In genomic region chr5:57943176-57943575, GRCm38 (mm10) we compare ENCODE assay signal across 22 mouse cellular contexts.
DNase-seq lines count a peak whose midpoint lies in the region; ATAC-seq and TF ChIP-seq lines count a peak whose summit lies in the region.
"Had no signal": no experiment of that assay in that cellular context is flagged by ENCODE, and none has a peak within 500 bp of the region (broad histone marks: within the 10 kb centered on the region; RNA-seq: fewer than 3 reads in every experiment).

No protein-coding gene starts in this region.

- no peak overlapping the region for H3K4me3 ChIP-seq in embryonic fibroblast, embryonic 13.5 days (ENCODE audit: insufficient read depth, low read length)
- H3K4me3 ChIP-seq: embryonic facial prominence, embryonic 12.5 days; forebrain, embryonic 10.5 days; heart, adult 2 months; heart, embryonic 15.5 days; hindbrain, embryonic 13.5 days had no signal

- no peak for DNase-seq in frontal cortex, postnatal 10 days (ENCODE audit: low spot score in 2 of 2)
- peak; percentile 13 for DNase-seq in urinary bladder, postnatal 25 days (ENCODE audit: low spot score)
- no peak for DNase-seq in urinary bladder, postnatal 10 days (ENCODE audit: low spot score)
- no peak for DNase-seq in kidney, adult 8-10 months
- no peak for DNase-seq in neural tube, embryonic 10.5 days (ENCODE audit: extremely low spot score, low spot score)
- DNase-seq: adrenal gland, adult 8-10 months; adrenal gland, postnatal 36 days; cerebellum, adult 11 months; cerebellum, adult 8-10 months; cerebellum, postnatal 14 days; embryo, embryonic 11 days; gastrocnemius, postnatal 10 days; heart, adult 2 months; heart, postnatal 14 days had no signal

- TF ChIP-seq CTCF in embryonic fibroblast, embryonic 13.5 days (IDR thresholded peaks at IDR 0.05; ENCODE audit: borderline replicate concordance, insufficient read depth, low read length) = no peak

- peak; percentile 47; the same call in 1 of the 2 replicates for ATAC-seq in frontal cortex, adult (ENCODE audit: low TSS enrichment)
- ATAC-seq: forebrain, embryonic 14.5 days; hindbrain, postnatal 0 days had no signal

- peaks cover 8% of the 10 kb centered on the region for H3K4me1 ChIP-seq in embryonic fibroblast, embryonic 13.5 days (ENCODE audit: control insufficient read depth, insufficient read depth, low read length)
- H3K4me1 ChIP-seq: embryonic facial prominence, embryonic 12.5 days; forebrain, embryonic 10.5 days; heart, embryonic 15.5 days; hindbrain, embryonic 13.5 days had no signal

- no peak for TF ChIP-seq POLR2A in embryonic fibroblast, embryonic 13.5 days (IDR thresholded peaks at IDR 0.05; ENCODE audit: low read depth, low read length)

- peak overlapping the region; percentile 99 for H3K27ac ChIP-seq in embryonic fibroblast, embryonic 13.5 days (ENCODE audit: insufficient read depth, low read length)
- H3K27ac ChIP-seq: embryonic facial prominence, embryonic 12.5 days; forebrain, embryonic 10.5 days; heart, adult 2 months; heart, embryonic 15.5 days; hindbrain, embryonic 13.5 days; hindbrain, postnatal 0 days had no signal
